Mouse (Mus musculus) cerebellum, adult 9-11 months (tissue): ENCODE measurements at regions not wholly inside any gene's neighbourhood (a gene's known extent, or its start where the extent isn't known, plus 50 kb on each side); places are given as distances from the start of the nearest gene placed in this dataset.
A peak's percentile ranks its signal among the peaks of the same experiment; 100 is the strongest.
"Not testable (repeated sequence)": the region's sequence is repeated elsewhere in the genome, so short reads cannot be mapped to it uniquely, and the experiment has no call there.

Source experiments
- DNase-seq: peaks from one replicate; pipeline ENCODE4 v3.0.0; 2022

DNA sequence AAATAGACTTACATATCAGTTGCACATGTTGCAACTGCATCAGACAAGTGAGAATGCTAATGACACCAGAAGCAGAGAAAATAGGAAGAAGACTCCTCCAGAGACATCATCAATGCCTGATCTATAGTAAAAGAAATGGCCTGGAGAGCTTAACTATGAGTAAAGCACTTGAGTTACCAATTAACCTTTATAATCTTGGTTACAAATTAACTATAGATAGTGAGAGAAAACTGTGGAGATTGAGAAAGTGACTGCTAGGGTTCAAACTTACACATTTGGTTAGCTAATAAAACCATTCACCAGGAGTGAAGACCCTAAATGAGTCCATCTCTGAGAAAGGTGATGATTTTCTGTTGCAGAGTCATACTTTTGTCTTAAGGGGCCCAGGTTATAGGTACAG is 307.4 kb downstream of the Phex start:
- no peak for DNase-seq

DNA sequence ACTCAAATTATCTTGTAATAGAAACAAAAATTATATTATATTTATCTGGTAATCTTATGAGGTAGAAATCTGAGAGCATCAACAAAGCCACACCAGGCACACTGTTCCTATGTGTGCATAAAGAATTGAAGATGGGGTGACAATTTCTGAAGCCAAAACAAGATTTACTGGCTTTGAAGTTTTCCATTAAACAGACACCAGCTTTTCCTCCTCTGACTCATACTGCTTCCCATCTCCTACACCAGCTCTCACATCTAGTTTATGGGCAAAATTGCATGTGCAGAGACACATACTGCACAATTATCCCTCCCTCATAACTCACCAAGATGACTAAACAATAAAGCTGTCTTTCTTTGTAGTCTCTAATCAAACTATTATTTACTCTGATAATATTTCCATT is 335.1 kb downstream of the Phex start:
- DNase-seq: no peak

DNA sequence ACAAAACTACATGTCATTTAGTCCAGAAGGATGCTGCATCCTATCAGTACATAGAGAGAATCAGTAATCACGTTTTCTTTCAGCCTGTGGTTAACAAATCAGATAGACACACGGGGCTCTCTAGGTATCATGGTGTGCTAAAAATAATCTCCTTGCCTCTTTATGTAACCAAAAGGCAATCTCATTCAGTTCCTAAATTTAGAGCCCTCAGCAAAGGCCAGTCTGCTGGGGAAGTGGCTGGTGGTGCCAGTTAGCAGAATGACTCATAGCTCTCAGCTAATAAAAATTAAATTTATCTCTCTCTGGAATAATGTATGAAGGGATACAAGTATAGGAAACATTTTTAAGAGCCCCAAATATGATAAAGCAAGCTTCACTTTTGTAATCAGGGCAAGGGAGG is 335.5 kb downstream of the Phex start:
- peak; percentile 63 for DNase-seq

DNA sequence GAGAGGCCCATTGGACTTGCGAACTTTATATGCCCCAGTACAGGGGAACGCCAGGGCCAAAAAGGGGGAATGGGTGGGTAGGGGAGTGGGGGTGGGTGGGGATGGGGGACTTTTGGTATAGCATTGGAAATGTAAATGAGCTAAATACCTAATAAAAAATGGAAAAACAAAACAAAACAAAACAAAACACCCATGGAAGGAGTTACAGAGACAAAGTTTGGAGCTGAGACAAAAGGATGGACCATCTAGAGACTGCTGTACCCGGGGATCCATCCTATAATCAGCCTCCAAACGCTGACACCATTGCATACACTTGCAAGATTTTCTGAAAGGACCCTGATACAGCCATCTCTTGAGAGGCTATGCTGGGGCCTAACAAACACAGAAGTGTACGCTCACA is 337.1 kb downstream of the Phex start:
- not testable (repeated sequence) for DNase-seq

DNA sequence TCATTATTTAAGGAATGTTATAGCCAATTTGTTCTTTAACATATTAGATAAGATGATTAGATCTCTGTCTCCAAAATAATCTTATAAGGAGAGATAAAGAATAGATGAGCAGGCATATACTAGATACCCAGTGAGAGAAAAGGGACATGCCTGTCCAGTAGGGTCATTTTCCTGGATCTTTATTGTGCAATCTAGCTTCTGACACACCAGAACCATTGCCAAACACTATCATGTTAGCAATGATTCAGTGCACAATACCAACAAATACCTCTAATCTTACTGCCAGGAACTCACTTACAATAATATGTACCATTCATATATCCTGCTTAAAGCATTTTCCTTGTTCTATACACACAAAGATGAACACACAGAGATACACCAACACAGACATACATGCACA is 338.9 kb downstream of the Phex start:
- no peak for DNase-seq

DNA sequence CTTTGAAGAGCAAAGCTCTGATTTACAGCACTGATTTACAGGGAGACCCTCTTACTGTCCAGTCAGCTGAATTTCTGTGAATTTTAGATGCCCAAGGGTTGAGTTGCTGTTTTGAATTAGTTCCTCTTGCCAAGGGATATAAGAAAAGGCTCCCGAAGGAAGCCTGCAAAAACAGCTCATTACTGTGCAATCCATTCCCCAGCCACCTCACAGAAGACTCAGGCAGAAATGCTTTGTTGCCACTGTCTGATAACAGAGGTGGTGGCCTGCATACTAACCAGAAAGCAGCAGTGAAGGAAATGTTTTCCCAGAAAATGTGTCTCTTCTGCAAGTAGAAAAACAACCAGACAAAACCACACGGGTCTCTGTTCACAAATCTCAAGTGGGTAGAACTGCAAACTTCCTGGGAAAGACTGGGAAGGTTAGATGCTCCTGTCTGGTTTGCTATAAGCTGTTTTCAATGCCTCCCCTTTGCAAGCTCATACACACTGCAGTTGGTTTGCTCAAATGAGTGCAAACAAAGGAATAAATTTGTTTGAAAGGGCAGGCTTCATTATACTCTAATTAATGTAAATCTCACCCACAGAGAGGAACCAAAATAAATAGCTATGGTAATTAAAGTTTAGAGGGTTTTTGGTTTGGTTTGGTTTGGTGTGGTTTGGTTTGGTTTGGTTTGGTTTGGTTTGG is 363.3 kb downstream of the Phex start:
- DNase-seq: no peak

DNA sequence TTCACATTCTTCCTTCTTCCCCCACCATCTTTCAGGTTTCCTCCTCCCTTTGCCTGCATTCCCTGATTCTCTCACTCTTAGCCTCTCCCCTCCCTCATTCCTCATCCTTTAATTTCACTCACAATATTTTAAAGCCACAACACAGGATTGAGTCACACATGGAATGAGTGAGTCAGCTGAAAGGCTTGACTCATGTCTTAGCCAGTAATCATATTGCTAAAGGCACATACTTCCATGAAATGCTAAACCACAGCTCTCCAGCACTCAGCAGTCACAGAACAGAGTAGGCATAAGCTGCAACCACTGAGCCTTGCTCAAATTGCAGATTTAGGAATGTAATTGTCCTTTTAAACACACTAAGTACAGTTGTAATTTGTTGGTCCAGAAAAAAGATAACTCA is 386.2 kb downstream of the Phex start:
- DNase-seq: no peak

DNA sequence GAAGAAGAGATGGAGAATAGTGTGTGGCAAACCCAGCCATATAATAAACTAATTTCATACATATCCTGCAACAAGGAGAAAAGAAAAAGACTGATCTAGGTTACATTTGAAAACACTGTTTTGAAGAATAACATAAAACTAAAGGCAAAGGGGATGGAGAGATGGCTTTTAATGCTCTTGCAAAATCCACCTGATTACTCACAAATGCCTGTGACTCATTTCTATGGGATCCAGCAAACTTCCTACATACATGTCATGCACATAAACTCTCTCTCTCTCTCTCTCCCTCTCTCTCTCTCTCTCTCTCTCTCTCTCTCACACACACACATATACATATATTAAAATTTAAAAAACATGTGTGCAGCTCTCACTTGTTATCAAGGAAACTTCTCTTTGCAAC is 390.8 kb downstream of the Phex start:
- no peak for DNase-seq

DNA sequence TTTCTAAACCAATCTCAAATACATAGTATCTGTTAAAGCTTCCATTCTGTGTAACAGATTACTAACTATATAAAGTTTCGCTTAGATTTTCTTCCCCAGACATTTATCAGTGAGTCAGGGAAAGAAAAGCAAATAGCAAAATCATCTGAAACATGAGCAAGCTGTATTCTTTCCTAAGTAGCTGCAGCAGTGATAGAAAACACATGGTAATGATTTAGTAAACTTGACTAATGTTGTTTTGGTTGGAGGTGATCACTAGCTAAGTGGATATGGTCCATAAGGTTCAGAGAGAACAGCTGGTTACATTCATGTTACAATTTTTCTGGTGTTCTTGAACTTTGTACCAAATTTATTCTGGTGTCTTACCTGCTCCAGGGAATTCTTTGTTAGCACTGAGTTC is 393.3 kb downstream of the Phex start:
- no peak for DNase-seq

DNA sequence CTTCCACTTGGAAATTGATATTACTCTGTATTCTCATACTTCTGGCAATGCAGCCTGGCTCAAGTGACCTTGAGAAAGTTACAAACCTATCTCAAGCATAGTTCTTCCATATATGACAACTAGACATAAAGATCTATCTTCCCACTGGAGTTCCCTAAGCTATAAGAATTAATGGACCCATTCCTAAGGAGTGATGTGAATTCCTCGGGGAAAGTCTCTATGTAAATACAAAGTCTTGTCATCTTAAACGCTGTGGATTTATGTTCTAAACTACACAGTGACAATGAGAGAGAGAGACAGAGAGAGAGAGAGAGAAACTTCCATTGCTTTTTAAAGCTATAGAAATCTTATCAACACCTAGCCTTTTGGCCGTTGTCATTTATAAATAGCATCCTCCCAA is 394.8 kb downstream of the Phex start:
- DNase-seq: no peak

DNA sequence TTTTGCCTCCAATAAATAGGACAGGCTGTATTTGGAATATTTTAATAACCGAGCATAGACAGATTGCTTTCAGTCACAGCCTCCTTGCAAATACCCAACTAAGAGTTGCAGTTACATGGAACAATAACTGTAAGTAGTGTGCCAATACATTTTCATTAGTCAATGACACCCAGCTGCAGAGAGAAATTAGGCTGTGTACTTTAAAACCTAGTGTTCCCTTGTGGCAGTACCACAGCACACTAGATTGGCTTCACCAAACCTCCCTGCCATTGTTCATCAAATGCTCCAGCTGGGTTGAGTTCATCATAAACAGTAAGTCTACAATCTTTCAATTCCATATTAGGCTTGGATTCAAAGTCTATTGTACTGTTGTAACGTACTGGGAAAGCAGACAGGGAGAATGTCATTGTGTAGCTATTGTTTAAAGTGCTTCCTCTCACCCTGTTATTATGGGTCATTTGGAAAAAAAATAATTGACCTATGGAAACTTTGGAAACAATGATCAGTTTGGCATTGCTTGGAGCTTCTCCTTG is 425.1 kb downstream of the Phex start:
- DNase-seq: no peak

DNA sequence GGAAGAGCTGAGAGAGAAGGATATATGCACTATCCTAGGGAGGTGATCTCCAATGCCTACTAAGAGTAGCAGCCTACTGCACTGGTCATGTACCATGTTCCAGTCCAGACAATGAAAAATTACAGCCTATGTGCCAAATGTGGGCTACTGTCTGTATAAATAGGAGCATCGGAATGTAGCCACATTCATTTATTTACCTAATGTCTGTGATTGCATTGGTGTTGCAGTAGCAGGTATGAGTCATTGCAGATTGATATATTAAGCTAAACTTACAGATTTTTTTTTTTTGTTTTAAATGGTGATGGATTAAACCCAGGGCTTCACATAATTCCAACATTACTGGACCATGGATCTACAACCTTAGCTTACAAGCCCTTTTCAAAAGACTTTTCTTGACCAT is 468.0 kb downstream of the Phex start:
- no peak for DNase-seq

DNA sequence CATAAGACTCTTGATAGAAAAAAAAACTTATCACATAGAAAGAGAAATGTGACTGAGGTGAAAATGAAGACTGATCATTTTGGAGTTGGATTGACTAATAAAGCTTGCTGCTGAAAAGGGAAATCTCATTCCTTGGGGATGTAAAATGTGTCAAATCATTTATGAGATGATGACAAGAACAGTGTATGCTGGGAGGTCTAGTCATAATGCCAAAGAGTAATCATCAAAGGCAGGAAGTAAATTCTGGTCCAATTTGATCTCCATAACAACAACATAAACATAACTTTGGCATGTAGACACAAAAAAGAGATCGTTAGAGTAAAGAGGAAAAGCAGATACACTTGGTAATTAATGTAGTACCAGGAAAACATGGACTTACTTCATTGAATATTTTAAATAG is 470.9 kb downstream of the Phex start:
- DNase-seq: no peak

DNA sequence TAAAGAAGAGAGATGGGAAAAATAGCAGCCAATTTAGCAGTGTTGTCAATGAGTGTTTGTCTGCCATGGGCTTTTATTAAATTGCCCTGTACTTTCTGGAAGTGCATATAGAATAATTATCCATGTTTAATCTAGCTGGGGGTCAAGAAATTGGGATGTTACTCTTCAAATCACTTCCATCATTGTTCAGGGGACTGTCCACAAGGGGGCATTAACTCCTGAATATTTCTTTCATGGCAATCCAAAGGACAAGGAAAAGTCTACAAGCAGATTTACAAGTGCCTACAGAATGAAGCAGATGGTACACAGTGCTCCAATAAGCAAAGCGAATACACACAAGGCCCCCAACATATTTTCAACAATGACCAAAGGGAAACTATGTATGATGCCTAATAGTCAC is 501.7 kb downstream of the Phex start:
- no peak for DNase-seq
